Comparison of ENCODE assay signal across 25 mouse cellular contexts in the genomic region with DNA sequence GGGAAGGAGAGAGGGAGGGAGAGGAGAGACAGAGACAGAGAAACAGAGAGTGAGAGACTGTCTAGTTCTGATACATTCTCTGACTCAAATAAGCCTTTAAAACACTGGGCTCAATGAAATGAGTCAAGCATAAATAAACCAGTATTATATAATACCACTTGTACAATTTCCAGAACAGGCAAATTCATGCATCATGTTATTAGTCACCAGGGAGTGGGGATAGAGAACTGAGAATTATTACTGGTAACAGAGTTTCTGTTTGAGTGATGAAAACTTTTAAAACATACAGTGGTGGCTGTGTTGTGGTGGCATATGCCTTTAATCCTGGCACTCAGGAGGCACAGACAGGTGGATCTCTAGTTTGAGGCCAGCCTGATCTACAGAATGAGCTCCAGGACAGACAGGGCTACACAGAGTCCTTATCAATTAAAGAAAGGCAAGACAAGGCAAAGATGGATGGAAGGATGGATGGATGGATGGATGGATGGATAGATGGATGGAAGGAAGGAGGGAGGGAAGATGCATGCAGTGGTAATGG. TPM values are rescaled to one million over a fixed set of nuclear protein-coding genes. Genes with fewer than 3 reads are reported as not detected.
A peak's percentile ranks its signal among the peaks of the same experiment; 100 is the strongest.
DNase-seq lines count a peak whose midpoint lies in the region; ATAC-seq and TF ChIP-seq lines count a peak whose summit lies in the region.
"Had no signal": no experiment of that assay in that cellular context is flagged by ENCODE, and none has a peak within 500 bp of the region (broad histone marks: within the 10 kb centered on the region; RNA-seq: fewer than 3 reads in every experiment).

No protein-coding gene starts in this region.

- intact Hi-C loops in heart, adult 2 months (cut with DNase I) = no loop called here

- no peak for TF ChIP-seq POLR2A in heart, adult 2 months (IDR thresholded peaks at IDR 0.05; ENCODE audit: insufficient read depth, low read depth, low read length)
- no peak for TF ChIP-seq POLR2A in olfactory bulb, adult 2 months (IDR thresholded peaks at IDR 0.05; ENCODE audit: insufficient read depth, low read depth, low read length)

- H3K79me2 ChIP-seq in heart, adult 2 months (replicated peaks; ENCODE audit: control insufficient read depth, insufficient read depth, low read length) = no peaks in the 10 kb centered on the region

- peak; percentile 55 for DNase-seq in heart, adult 11 months
- no peak for DNase-seq in heart, adult 2 months
- DNase-seq in A20 (ENCODE audit: low read depth, low spot score) (peak; percentile 66), NIH3T3 (ENCODE audit: low read depth) (peak; percentile 66)
- no peak for DNase-seq in thymus, postnatal 25 days
- no peak for DNase-seq in lung, postnatal 36 days
- DNase-seq: adrenal gland, adult 2 months; adrenal gland, postnatal 25 days; cerebellum, adult 2 months; cerebellum, postnatal 10 days; embryo, embryonic 11 days; forebrain, postnatal 0 days; gastrocnemius, postnatal 36 days; heart, adult 18-20 months; heart, postnatal 14 days had no signal

- no peak overlapping the region for H3K9ac ChIP-seq in heart, adult 2 months (ENCODE audit: low read depth, low read length)
- no peak overlapping the region for H3K9ac ChIP-seq in forebrain, embryonic 15.5 days (replicated peaks)
- H3K9ac ChIP-seq: embryonic facial prominence, embryonic 12.5 days; forebrain, embryonic 12.5 days; forebrain, postnatal 0 days; heart, embryonic 15.5 days; hindbrain, embryonic 13.5 days; intestine, embryonic 15.5 days had no signal

- H3K36me3 ChIP-seq in heart, adult 2 months (ENCODE audit: control insufficient read depth, insufficient read depth, low read length) = no peaks in the 10 kb centered on the region
- H3K36me3 ChIP-seq in forebrain, embryonic 15.5 days = peaks cover 7% of the 10 kb centered on the region; the same call in 1 of the 2 replicates

- TF ChIP-seq CTCF in heart, adult 2 months (IDR thresholded peaks at IDR 0.05) = no peak
- TF ChIP-seq CTCF in olfactory bulb, adult 2 months (IDR thresholded peaks at IDR 0.05; ENCODE audit: insufficient read depth, low read depth, low read length) = no peak

- no peaks in the 10 kb centered on the region for H3K4me1 ChIP-seq in heart, adult 2 months (ENCODE audit: control insufficient read depth, insufficient read depth, low read length)
- H3K4me1 ChIP-seq in olfactory bulb, adult 2 months (ENCODE audit: control insufficient read depth, insufficient read depth, low read length) = no peaks in the 10 kb centered on the region
- H3K4me1 ChIP-seq in forebrain, embryonic 15.5 days = no peaks in the 10 kb centered on the region
- H3K4me1 ChIP-seq: embryonic facial prominence, embryonic 12.5 days; forebrain, embryonic 12.5 days; heart, embryonic 15.5 days; hindbrain, embryonic 13.5 days; intestine, embryonic 15.5 days had no signal

- H3K4me3 ChIP-seq in heart, adult 2 months = no peak overlapping the region
- H3K4me3 ChIP-seq in olfactory bulb, adult 2 months (ENCODE audit: insufficient read depth, low read depth, low read length) = no peak overlapping the region
- no peak overlapping the region for H3K4me3 ChIP-seq in forebrain, embryonic 15.5 days
- H3K4me3 ChIP-seq: embryonic facial prominence, embryonic 12.5 days; forebrain, embryonic 12.5 days; heart, embryonic 15.5 days; hindbrain, embryonic 13.5 days; intestine, embryonic 15.5 days had no signal

- no peaks in the 10 kb centered on the region for H3K9me3 ChIP-seq in forebrain, embryonic 15.5 days
- H3K9me3 ChIP-seq: embryonic facial prominence, embryonic 12.5 days; forebrain, embryonic 12.5 days; heart, embryonic 15.5 days; hindbrain, embryonic 13.5 days; intestine, embryonic 15.5 days had no signal

- TF ChIP-seq EP300 in heart, adult 2 months (IDR thresholded peaks at IDR 0.05; ENCODE audit: insufficient read depth, low read depth, low read length) = no peak

- H3K4me2 ChIP-seq in forebrain, embryonic 15.5 days (replicated peaks) = no peak overlapping the region
- H3K4me2 ChIP-seq: embryonic facial prominence, embryonic 12.5 days; forebrain, embryonic 12.5 days; heart, embryonic 11.5 days; heart, embryonic 15.5 days; hindbrain, embryonic 13.5 days; intestine, embryonic 15.5 days had no signal

- ATAC-seq in forebrain, embryonic 15.5 days (replicated peaks) = no peak
- ATAC-seq: CD4-positive, CD25-positive, alpha-beta regulatory T cell, adult 4 months; forebrain, postnatal 0 days; hindbrain, postnatal 0 days; intestine, embryonic 15.5 days had no signal

- no peak overlapping the region for H3K27ac ChIP-seq in heart, adult 2 months
- peak overlapping the region; percentile 62 for H3K27ac ChIP-seq in olfactory bulb, adult 2 months (ENCODE audit: insufficient read depth, low read depth, low read length)
- no peak overlapping the region for H3K27ac ChIP-seq in forebrain, embryonic 15.5 days (replicated peaks)
- H3K27ac ChIP-seq: embryonic facial prominence, embryonic 12.5 days; forebrain, embryonic 12.5 days; heart, embryonic 15.5 days; hindbrain, embryonic 13.5 days; hindbrain, postnatal 0 days; intestine, embryonic 15.5 days had no signal

- H3K27me3 ChIP-seq in heart, adult 2 months (ENCODE audit: control insufficient read depth, insufficient read depth, low read length) = no peaks in the 10 kb centered on the region
- H3K27me3 ChIP-seq in forebrain, embryonic 15.5 days = no peaks in the 10 kb centered on the region
- H3K27me3 ChIP-seq: embryonic facial prominence, embryonic 12.5 days; forebrain, embryonic 12.5 days; heart, embryonic 15.5 days; hindbrain, embryonic 13.5 days; intestine, embryonic 15.5 days had no signal

RNA-seq across cellular contexts. Expression of gene Apaf1, which starts 53.5 kb away (rescaled TPM):
- 1 to 10 TPM; 5.2 to 5.6 TPM for total RNA-seq in heart, adult 2 months (2021)
- polyA plus RNA-seq in heart, adult 2 months (2012; rRNA removed) = 3.9 and 6.4 TPM in 2 replicates
- not detected in 2 replicates for polyA plus RNA-seq in olfactory bulb, adult 2 months (2012; ENCODE audit: insufficient read depth, insufficient read length, low replicate concordance, missing spikeins)
- polyA plus RNA-seq in forebrain, embryonic 15.5 days (2015; fragmentation: Nextera tagmentation; extraction: Ambion mirVana) = 20.2 and 21.6 TPM in 2 replicates

RNA-seq across cellular contexts. Expression of gene Ikbip, which starts 53.7 kb away (rescaled TPM):
- 10 to 100 TPM; 18.7 to 20.2 TPM for total RNA-seq in heart, adult 2 months (2021)
- 4.2 and 8.3 TPM in 2 replicates for polyA plus RNA-seq in heart, adult 2 months (2012; rRNA removed)
- polyA plus RNA-seq in olfactory bulb, adult 2 months (2012; ENCODE audit: insufficient read depth, insufficient read length, low replicate concordance, missing spikeins) = not detected in 2 replicates
- 12.4 and 12.9 TPM in 2 replicates for polyA plus RNA-seq in forebrain, embryonic 15.5 days (2015; fragmentation: Nextera tagmentation; extraction: Ambion mirVana)

Comparison
In these comparisons a context has a peak if more than half of its experiments do, and no peak if none do; other contexts are left out.
1. DNase-seq: peak in heart, adult 11 months (single experiment), A20 (single experiment) and NIH3T3 (single experiment); none in heart, adult 2 months (0 of 2), thymus, postnatal 25 days (single experiment) and lung, postnatal 36 days (single experiment).